Mouse (Mus musculus): ENCODE measurements at regions not wholly inside any gene's neighbourhood (a gene's known extent, or its start where the extent isn't known, plus 50 kb on each side); places are given as distances from the start of the nearest gene placed in this dataset.

DNA sequence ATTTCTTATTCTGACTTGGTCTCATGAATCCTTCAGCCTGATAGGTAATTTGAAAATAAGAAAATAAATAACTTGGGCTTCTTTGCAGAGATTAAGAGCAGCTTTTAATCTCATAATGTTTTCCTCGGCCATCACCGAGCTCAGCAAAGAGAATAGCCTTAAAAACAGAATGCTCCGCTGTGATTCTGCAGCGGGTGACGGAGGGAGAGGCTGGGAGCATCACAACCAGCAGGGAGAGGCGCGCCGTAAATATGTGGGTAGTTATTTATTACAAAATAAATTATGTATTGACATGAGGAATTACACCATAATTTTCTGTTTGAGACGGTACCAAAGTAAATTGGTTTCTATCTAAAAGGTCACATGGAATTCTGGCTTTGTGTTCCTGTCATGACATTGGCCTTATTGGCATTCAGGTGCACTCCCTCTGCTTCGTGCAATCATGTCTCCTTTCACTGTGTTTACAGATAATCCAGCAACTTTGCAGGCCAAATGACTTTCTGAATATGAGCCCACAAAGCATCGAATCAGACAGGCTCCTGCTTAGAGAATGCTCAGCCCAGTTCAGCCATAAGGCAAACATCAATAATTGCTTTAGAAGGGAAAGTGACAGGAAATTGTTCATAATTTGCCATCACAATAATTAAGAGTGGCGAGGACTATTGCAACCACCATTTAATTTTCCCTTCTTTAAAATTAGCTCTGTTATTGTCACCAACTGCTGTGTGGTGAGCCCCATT is 494.4 kb downstream of the Hace1 start:
- TF ChIP-seq MAX (IDR thresholded peaks at IDR 0.05; ENCODE audit: low read length), result no peak
- TF ChIP-seq POLR2A (IDR thresholded peaks at IDR 0.05; ENCODE audit: low read depth, low read length), result no peak
- TF ChIP-seq CTCF (conservative IDR thresholded peaks at IDR 0.05 in 1 of 2, IDR thresholded peaks at IDR 0.05 in 1 of 2; ENCODE audit: low read depth in 2 of 2, low read length in 2 of 2), result no peak
- no peak for TF ChIP-seq EP300 (IDR thresholded peaks at IDR 0.05; ENCODE audit: low read length)
- TF ChIP-seq NELFE (IDR thresholded peaks at IDR 0.05; ENCODE audit: low read depth, low read length), result no peak
- TF ChIP-seq USF1 (IDR thresholded peaks at IDR 0.05; ENCODE audit: low read depth, low read length), result no peak
- TF ChIP-seq MXI1 (IDR thresholded peaks at IDR 0.05; ENCODE audit: low read depth, low read length), result no peak
- TF ChIP-seq MYC (IDR thresholded peaks at IDR 0.05; ENCODE audit: low read depth, low read length), result no peak
- TF ChIP-seq SIN3A (IDR thresholded peaks at IDR 0.05; ENCODE audit: low read length), result no peak
- TF ChIP-seq POLR2AphosphoS2 (IDR thresholded peaks at IDR 0.05; ENCODE audit: low read depth, low read length), result no peak
- no peak for TF ChIP-seq UBTF (IDR thresholded peaks at IDR 0.05; ENCODE audit: low read depth, low read length)
- no peak for TF ChIP-seq CHD1 (IDR thresholded peaks at IDR 0.05; ENCODE audit: low read depth, low read length)
- TF ChIP-seq JUN (IDR thresholded peaks at IDR 0.05; ENCODE audit: insufficient read depth, low read depth, low read length), result no peak
- TF ChIP-seq ZNF384 (IDR thresholded peaks at IDR 0.05; ENCODE audit: low read depth, low read length), result no peak
